In genomic region chr3:58172096-58172495, GRCm38 (mm10) we compare ENCODE assay signal across 18 mouse cellular contexts.
DNase-seq lines count a peak whose midpoint lies in the region.
"Had no signal": no experiment of that assay in that cellular context is flagged by ENCODE, and none has a peak within 500 bp of the region (broad histone marks: within the 10 kb centered on the region; RNA-seq: fewer than 3 reads in every experiment).

No protein-coding gene starts in this region.

- intact Hi-C loops in gastrocnemius, postnatal 14 days (cut with DNase I; ENCODE audit: low total_unique reads), result no loop called here

- DNase-seq in adrenal gland, adult 8-10 months, result peak; percentile 46
- no peak for DNase-seq in adrenal gland, adult 18-20 months (ENCODE audit: low spot score in 2 of 2)
- DNase-seq in urinary bladder, postnatal 14 days (ENCODE audit: low spot score), result peak; percentile 38
- no peak for DNase-seq in urinary bladder, postnatal 4 days (ENCODE audit: low spot score in 2 of 2)
- DNase-seq in adrenal gland, postnatal 10 days, result peak; percentile 19
- DNase-seq in left cerebral cortex, adult 18-20 months (ENCODE audit: low spot score in 2 of 2), result no peak
- DNase-seq in gastrocnemius, postnatal 14 days, result no peak
- DNase-seq: cerebellum, adult 8-10 months; cerebellum, postnatal 25 days; gastrocnemius, postnatal 10 days; kidney, adult 8-10 months; kidney, postnatal 10 days; layer of hippocampus, postnatal 36 days; liver, embryonic 13.5 days; lung, adult 18-20 months; right cerebral cortex, adult 18-20 months; thymus, adult 2 months; thymus, postnatal 36 days had no signal

Comparison
In these comparisons a context has a peak if more than half of its experiments do, and no peak if none do; other contexts are left out.
1. DNase-seq: peak in adrenal gland, adult 8-10 months (single experiment), urinary bladder, postnatal 14 days (single experiment) and adrenal gland, postnatal 10 days (single experiment); none in adrenal gland, adult 18-20 months (0 of 2), urinary bladder, postnatal 4 days (0 of 2), left cerebral cortex, adult 18-20 months (0 of 2) and gastrocnemius, postnatal 14 days (single experiment).